Mouse (Mus musculus): ENCODE results near the gene R3hdm2. TPM values are rescaled to one million over a fixed set of nuclear protein-coding genes. Genes with fewer than 3 reads are reported as not detected.

Gene R3hdm2
- polyA plus RNA-seq, 1 experiment = 135 TPM

GRCm38 (mm10) chr10:127381743-127382134, 1.6 kb downstream of the R3hdm2 start:
- WGBS = 76% methylated on average over 2 of the region's 2 CpGs
- Histone ChIP-seq H3K27ac (ENCODE audit: control insufficient read depth, insufficient read depth, low read length) (no peak overlapping the region), H3K36me3 (ENCODE audit: control insufficient read depth, insufficient read depth, low read length) (no peaks in the 10 kb centered on the region), H3K4me3 (ENCODE audit: control insufficient read depth, insufficient read depth, low read length) (no peak overlapping the region), H3K27me3 (ENCODE audit: control insufficient read depth, insufficient read depth, low read length) (no peaks in the 10 kb centered on the region), H3K4me1 (replicated peaks; ENCODE audit: control insufficient read depth, insufficient read depth, low read length) (peaks cover 2% of the 10 kb centered on the region; the same call in 1 of the 2 replicates)
- no peak for DNase-seq
- TF ChIP-seq CTCF (IDR thresholded peaks at IDR 0.05; ENCODE audit: borderline replicate concordance, control insufficient read depth, extremely low read depth, insufficient read depth, low read length, poor library complexity) = no peak
- TF ChIP-seq POLR2A (IDR thresholded peaks at IDR 0.05; ENCODE audit: control insufficient read depth, extremely low read depth, insufficient read depth, low read length, poor library complexity) = no peak

- WGBS = 97% methylated on average over 6 of the region's 6 CpGs
- H3K4me1 ChIP-seq (replicated peaks; ENCODE audit: control insufficient read depth, insufficient read depth, low read length) = no peaks in the 10 kb centered on the region
- H3K36me3 ChIP-seq (ENCODE audit: control insufficient read depth, insufficient read depth, low read length) = no peaks in the 10 kb centered on the region; the same call in 1 of the 2 replicates
- no peak overlapping the region for H3K4me3 ChIP-seq (ENCODE audit: control insufficient read depth, insufficient read depth, low read length)
- no peak for TF ChIP-seq CTCF (IDR thresholded peaks at IDR 0.05; ENCODE audit: borderline replicate concordance, control insufficient read depth, extremely low read depth, insufficient read depth, low read length, poor library complexity)
- no peak for TF ChIP-seq POLR2A (IDR thresholded peaks at IDR 0.05; ENCODE audit: control insufficient read depth, extremely low read depth, insufficient read depth, low read length, poor library complexity)
- no peak for DNase-seq
- no peak overlapping the region for H3K27ac ChIP-seq (ENCODE audit: control insufficient read depth, insufficient read depth, low read length)
- H3K27me3 ChIP-seq (ENCODE audit: control insufficient read depth, insufficient read depth, low read length) = no peaks in the 10 kb centered on the region
These were observed 11.6 kb downstream of the R3hdm2 start for GRCm38 (mm10) chr10:127391774-127392173.

- Histone ChIP-seq H3K27ac (ENCODE audit: control insufficient read depth, insufficient read depth, low read length) (no peak overlapping the region), H3K36me3 (ENCODE audit: control insufficient read depth, insufficient read depth, low read length) (peaks cover 14% of the 10 kb centered on the region), H3K4me1 (replicated peaks; ENCODE audit: control insufficient read depth, insufficient read depth, low read length) (no peaks in the 10 kb centered on the region), H3K27me3 (ENCODE audit: control insufficient read depth, insufficient read depth, low read length) (no peaks in the 10 kb centered on the region), H3K4me3 (ENCODE audit: control insufficient read depth, insufficient read depth, low read length) (no peak overlapping the region)
- DNase-seq = no peak
- TF ChIP-seq CTCF (IDR thresholded peaks at IDR 0.05; ENCODE audit: borderline replicate concordance, control insufficient read depth, extremely low read depth, insufficient read depth, low read length, poor library complexity) = no peak
- no peak for TF ChIP-seq POLR2A (IDR thresholded peaks at IDR 0.05; ENCODE audit: control insufficient read depth, extremely low read depth, insufficient read depth, low read length, poor library complexity)
- WGBS = 95% methylated on average over 3 of the region's 3 CpGs
These were observed 24.6 kb downstream of the R3hdm2 start for GRCm38 (mm10) chr10:127404701-127405100.

- no peak for DNase-seq
- no peaks in the 10 kb centered on the region for H3K4me1 ChIP-seq (replicated peaks; ENCODE audit: control insufficient read depth, insufficient read depth, low read length)
- 0 out of 2 replicates have a peak, but pooled peaks cover 4% of the 10 kb centered on the region for H3K36me3 ChIP-seq (ENCODE audit: control insufficient read depth, insufficient read depth, low read length)
- TF ChIP-seq POLR2A (IDR thresholded peaks at IDR 0.05; ENCODE audit: control insufficient read depth, extremely low read depth, insufficient read depth, low read length, poor library complexity) (no peak), CTCF (IDR thresholded peaks at IDR 0.05; ENCODE audit: borderline replicate concordance, control insufficient read depth, extremely low read depth, insufficient read depth, low read length, poor library complexity) (no peak)
- H3K27me3 ChIP-seq (ENCODE audit: control insufficient read depth, insufficient read depth, low read length) = no peaks in the 10 kb centered on the region
- no peak overlapping the region for H3K4me3 ChIP-seq (ENCODE audit: control insufficient read depth, insufficient read depth, low read length)
- WGBS = 80% methylated on average over 4 of the region's 4 CpGs
- no peak overlapping the region for H3K27ac ChIP-seq (ENCODE audit: control insufficient read depth, insufficient read depth, low read length)
These were observed 27.3 kb downstream of the R3hdm2 start for GRCm38 (mm10) chr10:127407391-127407790.

- Histone ChIP-seq H3K4me1 (replicated peaks; ENCODE audit: control insufficient read depth, insufficient read depth, low read length) (no peaks in the 10 kb centered on the region), H3K27ac (ENCODE audit: control insufficient read depth, insufficient read depth, low read length) (no peak overlapping the region), H3K4me3 (ENCODE audit: control insufficient read depth, insufficient read depth, low read length) (no peak overlapping the region), H3K36me3 (ENCODE audit: control insufficient read depth, insufficient read depth, low read length) (no peaks in the 10 kb centered on the region), H3K27me3 (ENCODE audit: control insufficient read depth, insufficient read depth, low read length) (no peaks in the 10 kb centered on the region)
- no peak for TF ChIP-seq CTCF (IDR thresholded peaks at IDR 0.05; ENCODE audit: borderline replicate concordance, control insufficient read depth, extremely low read depth, insufficient read depth, low read length, poor library complexity)
- TF ChIP-seq POLR2A (IDR thresholded peaks at IDR 0.05; ENCODE audit: control insufficient read depth, extremely low read depth, insufficient read depth, low read length, poor library complexity) = no peak
- 86% methylated on average over 5 of the region's 5 CpGs for WGBS
- no peak for DNase-seq
These were observed 32.0 kb downstream of the R3hdm2 start for GRCm38 (mm10) chr10:127412101-127412500.

GRCm38 (mm10) chr10:127412776-127413175, 32.6 kb downstream of the R3hdm2 start:
- Histone ChIP-seq H3K27ac (ENCODE audit: control insufficient read depth, insufficient read depth, low read length) (no peak overlapping the region), H3K4me3 (ENCODE audit: control insufficient read depth, insufficient read depth, low read length) (no peak overlapping the region), H3K4me1 (replicated peaks; ENCODE audit: control insufficient read depth, insufficient read depth, low read length) (no peaks in the 10 kb centered on the region), H3K27me3 (ENCODE audit: control insufficient read depth, insufficient read depth, low read length) (no peaks in the 10 kb centered on the region), H3K36me3 (ENCODE audit: control insufficient read depth, insufficient read depth, low read length) (no peaks in the 10 kb centered on the region)
- DNase-seq = no peak
- TF ChIP-seq CTCF (IDR thresholded peaks at IDR 0.05; ENCODE audit: borderline replicate concordance, control insufficient read depth, extremely low read depth, insufficient read depth, low read length, poor library complexity) (no peak), POLR2A (IDR thresholded peaks at IDR 0.05; ENCODE audit: control insufficient read depth, extremely low read depth, insufficient read depth, low read length, poor library complexity) (no peak)
- WGBS = 89% methylated on average over 2 of the region's 2 CpGs

GRCm38 (mm10) chr10:127413585-127413984, 33.5 kb downstream of the R3hdm2 start:
- WGBS = 100% methylated on average over 1 of the region's 1 CpGs
- Histone ChIP-seq H3K27me3 (ENCODE audit: control insufficient read depth, insufficient read depth, low read length) (no peaks in the 10 kb centered on the region), H3K27ac (ENCODE audit: control insufficient read depth, insufficient read depth, low read length) (no peak overlapping the region), H3K4me3 (ENCODE audit: control insufficient read depth, insufficient read depth, low read length) (no peak overlapping the region), H3K36me3 (ENCODE audit: control insufficient read depth, insufficient read depth, low read length) (no peaks in the 10 kb centered on the region), H3K4me1 (replicated peaks; ENCODE audit: control insufficient read depth, insufficient read depth, low read length) (no peaks in the 10 kb centered on the region)
- DNase-seq = no peak
- TF ChIP-seq POLR2A (IDR thresholded peaks at IDR 0.05; ENCODE audit: control insufficient read depth, extremely low read depth, insufficient read depth, low read length, poor library complexity) (no peak), CTCF (IDR thresholded peaks at IDR 0.05; ENCODE audit: borderline replicate concordance, control insufficient read depth, extremely low read depth, insufficient read depth, low read length, poor library complexity) (no peak)

Measured in thymus, adult 2 months (tissue).